Comparison of ENCODE assay signal across 15 mouse cellular contexts in genomic region chr11:114693456-114693855, GRCm38 (mm10). TPM values are rescaled to one million over a fixed set of nuclear protein-coding genes. Genes with fewer than 3 reads are reported as not detected.
"Had no signal": no experiment of that assay in that cellular context is flagged by ENCODE, and none has a peak within 500 bp of the region (broad histone marks: within the 10 kb centered on the region; RNA-seq: fewer than 3 reads in every experiment).

No protein-coding gene starts in this region.

- H3K9ac ChIP-seq: lung, embryonic 14.5 days; midbrain, embryonic 13.5 days; midbrain, embryonic 15.5 days; neural tube, embryonic 12.5 days; stomach, embryonic 15.5 days had no signal

- DNase-seq: lung, embryonic 14.5 days; lung, postnatal 10 days; lung, postnatal 4 days; right cerebral cortex, postnatal 14 days; thymus, adult 2 months; thymus, postnatal 25 days; thymus, postnatal 4 days had no signal

- H3K4me1 ChIP-seq: midbrain, embryonic 15.5 days; stomach, embryonic 15.5 days had no signal

- H3K27ac ChIP-seq: midbrain, embryonic 13.5 days; midbrain, embryonic 15.5 days; neural tube, embryonic 12.5 days; stomach, embryonic 15.5 days; stomach, postnatal 0 days had no signal

- H3K4me3 ChIP-seq: megakaryocyte, embryonic 14.5 days; midbrain, embryonic 13.5 days; midbrain, embryonic 15.5 days; neural tube, embryonic 12.5 days; stomach, embryonic 15.5 days had no signal

- H3K9me3 ChIP-seq: midbrain, embryonic 13.5 days; midbrain, embryonic 15.5 days; neural tube, embryonic 12.5 days; stomach, embryonic 15.5 days had no signal

- H3K36me3 ChIP-seq: midbrain, embryonic 15.5 days; stomach, embryonic 15.5 days had no signal

- H3K27me3 ChIP-seq: midbrain, embryonic 13.5 days; midbrain, embryonic 15.5 days; neural tube, embryonic 12.5 days; stomach, embryonic 15.5 days had no signal

- ATAC-seq: midbrain, embryonic 13.5 days; midbrain, embryonic 15.5 days had no signal

RNA-seq across cellular contexts. Expression of gene Dnaic2, which starts 33.8 kb away (rescaled TPM):
- total RNA-seq: megakaryocyte progenitor cell, adult 5-6 weeks; monocyte, adult 5-6 weeks had no signal
